Mouse (Mus musculus) liver, postnatal 0 days (tissue): ENCODE results near the gene Use1. TPM values are rescaled to one million over a fixed set of nuclear protein-coding genes. Genes with fewer than 3 reads are reported as not detected.

Source experiments
- ATAC-seq: fragments of 200-750 bp; cut with Nextera tagmentation; 2 replicates; pipeline ENCODE4 v1.8.0; 2017; ENCODE audit warnings: mild to moderate bottlenecking, moderate library complexity
- DNase-seq: peaks from one replicate; pipeline ENCODE4 v3.0.0-alpha.2; 2016
- H3K27ac ChIP-seq: fragments of 300-500 bp; sonication (generic); 2 replicates; pipeline ENCODE4 v1.5.1; 2014; ENCODE audit warnings: antibody characterized with exemption, moderate library complexity, mild to moderate bottlenecking, low read depth
- H3K27me3 ChIP-seq: fragments of 300-500 bp; sonication (generic); 2 replicates; pipeline ENCODE4 v1.6.1; 2014; ENCODE audit warnings: low read length, control low read depth, mixed read lengths; ENCODE audit not compliant: insufficient read depth
- H3K36me3 ChIP-seq: fragments of 300-500 bp; sonication (generic); replicated peaks from 2 replicates; pipeline ENCODE4 v1.6.1; 2014; ENCODE audit warnings: mild to moderate bottlenecking, control low read depth, low read length, moderate library complexity, mixed read lengths; ENCODE audit not compliant: insufficient read depth
- H3K4me1 ChIP-seq: fragments of 300-500 bp; sonication (generic); 2 replicates; pipeline ENCODE4 v1.6.1; 2014; ENCODE audit warnings: antibody characterized with exemption, mild to moderate bottlenecking, control low read depth; ENCODE audit not compliant: insufficient read depth
- H3K4me2 ChIP-seq: fragments of 300-500 bp; sonication (generic); 2 replicates; pipeline ENCODE4 v1.6.1; 2014; ENCODE audit warnings: low read depth, mild to moderate bottlenecking, low read length, moderate library complexity, mixed read lengths
- H3K4me3 ChIP-seq: fragments of 300-500 bp; sonication (generic); 2 replicates; pipeline ENCODE4 v1.5.1; 2014; ENCODE audit warnings: low read depth, low read length
- H3K9ac ChIP-seq: fragments of 300-500 bp; sonication (generic); replicated peaks from 2 replicates; pipeline ENCODE4 v1.6.1; 2014; ENCODE audit warnings: mild to moderate bottlenecking, moderate library complexity
- H3K9me3 ChIP-seq: fragments of 300-500 bp; sonication (generic); 2 replicates; pipeline ENCODE4 v1.6.1; 2016; ENCODE audit warnings: mild to moderate bottlenecking, control low read depth, low read length, mixed read lengths
- CTCF ChIP-seq: sonication (generic); IDR thresholded peaks from 2 replicates; pipeline ENCODE4 v1.5.1; 2016; ENCODE audit warnings: antibody characterized with exemption, low read depth
- EP300 ChIP-seq: IDR thresholded peaks from 2 replicates; pipeline ENCODE4 v1.6.1; 2016; ENCODE audit warnings: antibody characterized with exemption, low read depth, mild to moderate bottlenecking
- whole genome bisulfite sequencing: fragments of 180-500 bp; shearing (Covaris S2); extraction: QIAGEN DNeasy Blood & Tissue Kit; methylation state at CpG from one replicate; pipeline ENCODE4 v1.1.7; 2014; ENCODE audit not compliant: insufficient replicate concordance; 5-methylcytosine and 5-hydroxymethylcytosine counted together
- polyA plus RNA-seq: library from polyadenylated mRNA; unstranded; fragments of >200 nt; fragmentation: Nextera tagmentation; extraction: Ambion mirVana; gene quantifications from 2 replicates; pipeline ENCODE4 v1.2.1, GENCODE M21; 2015

The Use1 gene
- polyA plus RNA-seq, 1 experiment from 2014 or later = 62.8 TPM

- peak within 1 kb of the TSS; percentile 70 for H3K4me3 ChIP-seq
- peak within 1 kb of the TSS; percentile 78 for H3K9ac ChIP-seq
- peaks cover 28% of the 10 kb centered on the region for H3K4me1 ChIP-seq
- peak within 1 kb of the TSS; percentile 92 for H3K4me2 ChIP-seq
- peak within 1 kb of the TSS; percentile 96 for H3K27ac ChIP-seq
- H3K36me3 ChIP-seq = peaks cover 8% of the 10 kb centered on the region; the same call in 1 of the 2 replicates
- H3K27me3 ChIP-seq = peaks cover 16% of the 10 kb centered on the region
- 6% methylated on average over 45 of the region's 89 CpGs for WGBS
- TF ChIP-seq EP300 (no peak), CTCF (no peak)
- ATAC-seq = peak; percentile 5
- DNase-seq = peak; percentile 74
- H3K9me3 ChIP-seq = no peaks in the 10 kb centered on the region
Measured at GRCm38 (mm10) chr8:71381421-71381970, 14.8 kb downstream of the Use1 start, which contains the start of gene Nr2f6. TSS of gene Nr2f6 (minus strand) at chr8:71381960.

GRCm38 (mm10) chr8:71381971-71382961 is 15.6 kb downstream of the Use1 start:
- 6% methylated on average over 48 of the region's 80 CpGs for WGBS
- Histone ChIP-seq H3K36me3 (peaks cover 7% of the 10 kb centered on the region; the same call in 1 of the 2 replicates), H3K4me1 (peaks cover 23% of the 10 kb centered on the region), H3K9me3 (no peaks in the 10 kb centered on the region), H3K4me2 (peak overlapping the region; percentile 92), H3K4me3 (peak overlapping the region; percentile 70), H3K9ac (peak overlapping the region; percentile 78), H3K27me3 (peaks cover 16% of the 10 kb centered on the region), H3K27ac (peak overlapping the region; percentile 96)
- ATAC-seq = peak; percentile 82
- TF ChIP-seq EP300 (no peak), CTCF (no peak)
- peak; percentile 88 for DNase-seq

GRCm38 (mm10) chr8:71383396-71383795 is 16.7 kb downstream of the Use1 start:
- DNase-seq (peak; percentile 59), ATAC-seq (peak; percentile 22)
- H3K4me2 ChIP-seq = peak overlapping the region; percentile 92
- H3K36me3 ChIP-seq = no peaks in the 10 kb centered on the region
- H3K27me3 ChIP-seq = peaks cover 16% of the 10 kb centered on the region
- peak; percentile 31; the same call in 1 of the 2 replicates for TF ChIP-seq EP300
- no peak for TF ChIP-seq CTCF
- peaks cover 24% of the 10 kb centered on the region for H3K4me1 ChIP-seq
- H3K27ac ChIP-seq = peak overlapping the region; percentile 96
- H3K4me3 ChIP-seq = no peak overlapping the region
- H3K9ac ChIP-seq = peak overlapping the region; percentile 46
- 44% methylated on average over 12 of the region's 12 CpGs for WGBS
- H3K9me3 ChIP-seq = no peaks in the 10 kb centered on the region

DNA sequence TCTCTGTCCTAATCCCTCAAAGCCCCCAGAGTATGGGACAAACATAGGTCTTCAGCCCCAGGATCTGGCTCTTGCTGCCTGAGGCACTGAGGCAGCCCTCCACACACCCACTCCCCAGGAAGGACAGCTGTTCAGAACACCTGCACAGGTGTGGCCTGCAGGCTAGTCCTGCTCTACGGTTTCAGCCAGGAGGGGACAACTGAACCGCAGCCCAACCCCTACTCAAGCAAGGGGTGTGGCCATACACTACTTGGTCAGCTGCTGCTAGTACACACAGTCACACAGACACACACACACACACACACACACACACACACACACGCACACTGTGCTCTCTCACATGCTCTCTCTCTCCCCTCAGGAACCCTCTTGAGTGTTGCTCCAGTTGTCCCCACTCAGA is 17.2 kb downstream of the Use1 start:
- Histone ChIP-seq H3K4me1 (peaks cover 22% of the 10 kb centered on the region), H3K36me3 (no peaks in the 10 kb centered on the region), H3K27ac (peak overlapping the region; percentile 96), H3K4me3 (no peak overlapping the region), H3K27me3 (peaks cover 16% of the 10 kb centered on the region), H3K4me2 (peak overlapping the region; percentile 92; the same call in 1 of the 2 replicates), H3K9ac (peak overlapping the region; percentile 46; the same call in 1 of the 2 replicates), H3K9me3 (no peaks in the 10 kb centered on the region)
- whole genome bisulfite sequencing = 48% methylated on average over 3 of the region's 3 CpGs
- TF ChIP-seq EP300 (no peak), CTCF (no peak)
- ATAC-seq (peak; percentile 22), DNase-seq (no peak)

- no peak for DNase-seq
- Histone ChIP-seq H3K27ac (no peak overlapping the region), H3K27me3 (peaks cover 12% of the 10 kb centered on the region), H3K4me2 (no peak overlapping the region), H3K4me3 (no peak overlapping the region), H3K9me3 (no peaks in the 10 kb centered on the region), H3K36me3 (no peaks in the 10 kb centered on the region), H3K4me1 (peaks cover 15% of the 10 kb centered on the region), H3K9ac (no peak overlapping the region)
- no peak; the same call in 1 of the 2 replicates for TF ChIP-seq CTCF
- no peak for TF ChIP-seq EP300
- 78% methylated on average over 12 of the region's 12 CpGs for WGBS
- no peak for ATAC-seq
Measured at GRCm38 (mm10) chr8:71385212-71385835, 18.7 kb downstream of the Use1 start.

DNA sequence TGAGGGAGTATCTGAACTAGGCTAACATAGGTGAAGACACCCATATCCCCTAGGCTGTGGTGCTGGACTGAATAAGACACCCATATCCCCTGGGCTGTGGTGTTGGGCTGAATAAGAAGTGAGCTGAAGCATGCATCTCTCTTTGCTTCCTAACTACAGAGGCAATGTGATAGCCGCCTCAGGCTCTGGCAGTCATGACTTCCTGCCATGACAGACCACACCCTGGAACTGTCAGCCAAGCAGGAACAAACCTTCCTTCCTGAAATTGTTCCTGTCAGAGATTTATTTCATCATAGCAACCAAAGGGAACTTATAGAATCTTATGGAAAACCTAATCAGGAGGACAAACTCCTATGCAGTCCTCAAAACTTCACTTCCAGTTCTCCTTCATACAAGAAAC is 21.6 kb downstream of the Use1 start:
- DNase-seq (no peak), ATAC-seq (no peak)
- H3K9ac ChIP-seq = no peak overlapping the region
- H3K27ac ChIP-seq = no peak overlapping the region
- no peak overlapping the region for H3K4me2 ChIP-seq
- no peaks in the 10 kb centered on the region for H3K27me3 ChIP-seq
- 30% methylated on average over 1 of the region's 1 CpGs for WGBS
- peaks cover 9% of the 10 kb centered on the region for H3K4me1 ChIP-seq
- no peaks in the 10 kb centered on the region for H3K9me3 ChIP-seq
- H3K4me3 ChIP-seq = no peak overlapping the region
- H3K36me3 ChIP-seq = no peaks in the 10 kb centered on the region
- TF ChIP-seq EP300 = no peak
- TF ChIP-seq CTCF = no peak
